Mouse (Mus musculus): ENCODE measurements around the gene Aacs.

DNA sequence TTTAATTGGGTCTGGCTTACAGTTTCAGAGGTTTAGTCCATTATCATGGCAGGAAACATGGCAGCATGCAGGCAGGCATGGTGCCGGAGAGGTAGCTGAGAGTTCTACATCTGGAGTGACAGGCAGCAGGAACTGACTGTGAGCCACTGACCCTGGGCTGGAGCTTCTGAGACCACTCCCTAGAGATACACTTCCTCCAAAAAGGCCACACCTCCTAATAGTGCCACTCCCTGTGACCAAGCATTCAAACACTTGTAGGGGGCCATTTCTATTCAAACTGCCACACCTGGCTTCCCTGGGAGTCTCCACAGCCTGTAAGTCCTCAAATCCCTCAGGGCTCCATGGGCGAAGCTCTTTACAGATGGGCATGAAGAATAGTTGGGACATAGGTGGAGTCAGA, 47.7 kb downstream of the Aacs start:
- TF ChIP-seq EP300 (optimal IDR thresholded peaks at IDR 0.05): no peak
- TF ChIP-seq CTCF (IDR thresholded peaks at IDR 0.05; ENCODE audit: low read depth): no peak
